Mouse (Mus musculus) thymus, postnatal 10 days (tissue): ENCODE results near the gene Ppbp.
"Not testable (repeated sequence)": the region's sequence is repeated elsewhere in the genome, so short reads cannot be mapped to it uniquely, and the experiment has no call there.

ENCODE experiments used
- DNase-seq, 2 experiments: peaks; one replicate each; pipeline ENCODE4 v3.0.0; 2021; ENCODE audit warnings: low spot score in 2 of 2

Ppbp gene

GRCm38 (mm10) chr5:90785659-90786588 is 17.6 kb downstream of the Ppbp start, which contains the start of gene Cxcl3:
Gene Cxcl3 (plus strand): TSS chr5:90786103.
- no peak for DNase-seq

GRCm38 (mm10) chr5:90788114-90788513 is 19.8 kb downstream of the Ppbp start:
- no peak for DNase-seq

- no peak for DNase-seq
Observed at GRCm38 (mm10) chr5:90789306-90790073, 21.2 kb downstream of the Ppbp start.

- DNase-seq, result no peak
Observed at GRCm38 (mm10) chr5:90790074-90790502, 21.8 kb downstream of the Ppbp start.

GRCm38 (mm10) chr5:90794195-90794625 is 25.9 kb downstream of the Ppbp start, which contains the start of gene Cxcl15:
Gene Cxcl15 (plus strand): TSS chr5:90794534.
- no peak for DNase-seq

GRCm38 (mm10) chr5:90795392-90795791 is 27.1 kb downstream of the Ppbp start:
- DNase-seq, result not testable (repeated sequence)

- no peak for DNase-seq
Observed at GRCm38 (mm10) chr5:90804574-90804973, 36.3 kb downstream of the Ppbp start.

- DNase-seq, result no peak
Observed at GRCm38 (mm10) chr5:90806050-90806449, 37.7 kb downstream of the Ppbp start.

- no peak for DNase-seq
Observed at GRCm38 (mm10) chr5:90807176-90807950, 39.0 kb downstream of the Ppbp start.
